Mouse (Mus musculus) heart, postnatal 0 days (tissue): Measurements from ENCODE around the gene Prrt1. TPM values are rescaled to one million over a fixed set of nuclear protein-coding genes. Genes with fewer than 3 reads are reported as not detected.

ENCODE experiments used
- ATAC-seq: fragments of 200-750 bp; cut with Nextera tagmentation; 2 replicates; pipeline ENCODE4 v1.8.0; 2017; ENCODE audit warnings: low read depth, moderate number of reproducible peaks, moderate library complexity; ENCODE audit not compliant: insufficient read depth
- DNase-seq: peaks from one replicate; pipeline ENCODE4 v3.0.0-alpha.2; 2016; ENCODE audit warnings: low spot score
- H3K27ac ChIP-seq: fragments of 300-500 bp; sonication (generic); 2 replicates; pipeline ENCODE4 v1.5.1; 2014; ENCODE audit warnings: low read depth, mild to moderate bottlenecking
- H3K27me3 ChIP-seq: fragments of 300-500 bp; sonication (generic); 2 replicates; pipeline ENCODE4 v1.6.1; 2014; ENCODE audit warnings: low read length, mixed read lengths; ENCODE audit not compliant: control insufficient read depth, insufficient read depth
- H3K36me3 ChIP-seq: fragments of 300-500 bp; sonication (generic); replicated peaks from 2 replicates; pipeline ENCODE4 v1.6.1; 2014; ENCODE audit warnings: low read length, mixed read lengths; ENCODE audit not compliant: control insufficient read depth, insufficient read depth
- H3K4me1 ChIP-seq: fragments of 300-500 bp; sonication (generic); 2 replicates; pipeline ENCODE4 v1.6.1; 2014; ENCODE audit warnings: antibody characterized with exemption; ENCODE audit not compliant: control insufficient read depth, insufficient read depth
- H3K4me2 ChIP-seq: fragments of 300-500 bp; sonication (generic); 2 replicates; pipeline ENCODE4 v1.6.1; 2014; ENCODE audit warnings: low read depth, mild to moderate bottlenecking, low read length, moderate library complexity
- H3K4me3 ChIP-seq: fragments of 300-500 bp; sonication (generic); 2 replicates; pipeline ENCODE4 v1.5.1; 2014; ENCODE audit warnings: low read depth, low read length
- H3K9ac ChIP-seq: fragments of 300-500 bp; sonication (generic); replicated peaks from 2 replicates; pipeline ENCODE4 v1.6.1; 2014; ENCODE audit warnings: low read depth, low read length, mixed read lengths
- H3K9me3 ChIP-seq: fragments of 300-500 bp; sonication (generic); replicated peaks from 2 replicates; pipeline ENCODE4 v1.6.1; 2016; ENCODE audit warnings: low read length; ENCODE audit not compliant: control insufficient read depth
- CTCF ChIP-seq: IDR thresholded peaks from 2 replicates; pipeline ENCODE4 v1.5.1; 2016; ENCODE audit warnings: antibody characterized with exemption, control low read depth, low read depth
- EP300 ChIP-seq: IDR thresholded peaks from 2 replicates; pipeline ENCODE4 v1.6.1; 2016; ENCODE audit warnings: antibody characterized with exemption, low read depth
- WGBS: fragments of 180-500 bp; shearing (Covaris S2); extraction: QIAGEN DNeasy Blood & Tissue Kit; methylation state at CpG from one replicate; pipeline ENCODE4 v1.1.7; 2014; 5-methylcytosine and 5-hydroxymethylcytosine counted together
- polyA plus RNA-seq: library from polyadenylated mRNA; unstranded; fragments of >200 nt; fragmentation: Nextera tagmentation; extraction: Ambion mirVana; gene quantifications from 2 replicates; pipeline ENCODE4 v1.2.1, GENCODE M21; 2015
- total RNA-seq: library from RNA; depleted of rRNA; stranded (reverse); fragments of >200 nt; gene quantifications from 2 replicates; pipeline ENCODE4 v1.2.3, GENCODE M21; 2014; ENCODE audit warnings: low replicate concordance

Gene Prrt1
- total and polyA plus RNA-seq, 2 experiments from 2014 or later: 0.19 TPM; not detected in 1

GRCm38 (mm10) chr17:34585877-34586771 lies 43.2 kb upstream of the Prrt1 start:
- ATAC-seq (no peak), DNase-seq (no peak)
- Histone ChIP-seq H3K27me3 (no peaks in the 10 kb centered on the region), H3K9ac (no peak overlapping the region), H3K4me1 (peaks cover 20% of the 10 kb centered on the region), H3K4me3 (peak overlapping the region; percentile 63), H3K27ac (peak overlapping the region; percentile 88), H3K9me3 (no peaks in the 10 kb centered on the region), H3K36me3 (no peaks in the 10 kb centered on the region), H3K4me2 (peak overlapping the region; percentile 79)
- no peak for TF ChIP-seq CTCF
- TF ChIP-seq EP300: no peak
- WGBS: 32% methylated on average over 32 of the region's 32 CpGs

GRCm38 (mm10) chr17:34586796-34587422 lies 42.4 kb upstream of the Prrt1 start:
- Histone ChIP-seq H3K4me3 (peak overlapping the region; percentile 63), H3K9ac (peak overlapping the region; percentile 83), H3K4me2 (peak overlapping the region; percentile 79), H3K9me3 (no peaks in the 10 kb centered on the region), H3K36me3 (no peaks in the 10 kb centered on the region), H3K27ac (peak overlapping the region; percentile 88), H3K4me1 (peaks cover 25% of the 10 kb centered on the region), H3K27me3 (no peaks in the 10 kb centered on the region)
- peak; percentile 81 for DNase-seq
- peak; percentile 73 for ATAC-seq
- under 1% methylated on average over 36 of the region's 38 CpGs for WGBS
- TF ChIP-seq CTCF (no peak), EP300 (no peak)

- Histone ChIP-seq H3K4me3 (peak overlapping the region; percentile 63), H3K9ac (peak overlapping the region; percentile 83), H3K36me3 (no peaks in the 10 kb centered on the region), H3K27me3 (no peaks in the 10 kb centered on the region), H3K27ac (peak overlapping the region; percentile 88), H3K4me1 (peaks cover 25% of the 10 kb centered on the region), H3K9me3 (no peaks in the 10 kb centered on the region), H3K4me2 (peak overlapping the region; percentile 79)
- peak; percentile 85 for DNase-seq
- under 1% methylated on average over 50 of the region's 50 CpGs for WGBS
- TF ChIP-seq EP300 (no peak), CTCF (no peak)
- ATAC-seq: peak; percentile 86
Measured at GRCm38 (mm10) chr17:34587423-34587811, 41.9 kb upstream of the Prrt1 start.

- H3K27ac ChIP-seq: peak overlapping the region; percentile 88
- DNase-seq (no peak), ATAC-seq (no peak)
- H3K4me3 ChIP-seq: peak overlapping the region; percentile 63
- under 1% methylated on average over 19 of the region's 19 CpGs for WGBS
- H3K4me2 ChIP-seq: peak overlapping the region; percentile 79
- no peaks in the 10 kb centered on the region for H3K27me3 ChIP-seq
- H3K9me3 ChIP-seq: no peaks in the 10 kb centered on the region
- H3K36me3 ChIP-seq: no peaks in the 10 kb centered on the region
- TF ChIP-seq EP300: 0 out of 2 replicates have a peak, but pooled peaks have one; percentile 35
- no peak for TF ChIP-seq CTCF
- peak overlapping the region; percentile 83 for H3K9ac ChIP-seq
- H3K4me1 ChIP-seq: peaks cover 25% of the 10 kb centered on the region
Measured at GRCm38 (mm10) chr17:34587814-34588213, 41.5 kb upstream of the Prrt1 start.

- ATAC-seq: no peak
- H3K27me3 ChIP-seq: no peaks in the 10 kb centered on the region
- H3K27ac ChIP-seq: peak overlapping the region; percentile 93; the same call in 1 of the 2 replicates
- no peak overlapping the region for H3K4me3 ChIP-seq
- WGBS: 70% methylated on average over 3 of the region's 3 CpGs
- peaks cover 28% of the 10 kb centered on the region for H3K4me1 ChIP-seq
- no peaks in the 10 kb centered on the region for H3K36me3 ChIP-seq
- TF ChIP-seq EP300 (no peak), CTCF (no peak)
- no peaks in the 10 kb centered on the region for H3K9me3 ChIP-seq
- no peak overlapping the region for H3K9ac ChIP-seq
- peak overlapping the region; percentile 79; the same call in 1 of the 2 replicates for H3K4me2 ChIP-seq
- DNase-seq: no peak
Measured at GRCm38 (mm10) chr17:34588767-34589166, 40.6 kb upstream of the Prrt1 start.
